Mouse (Mus musculus) heart, embryonic 16.5 days (tissue): ENCODE data around the gene Pkn3. TPM values are rescaled to one million over a fixed set of nuclear protein-coding genes. Genes with fewer than 3 reads are reported as not detected.
A peak's percentile ranks its signal among the peaks of the same experiment; 100 is the strongest.

Experiments
- ATAC-seq: fragments of 200-750 bp; cut with Nextera tagmentation; replicated peaks from 2 replicates; pipeline ENCODE4 v1.8.0; 2017; ENCODE audit warnings: moderate number of reproducible peaks; ENCODE audit not compliant: insufficient read depth, low FRiP score; ENCODE audit errors: extremely low read depth
- H3K27ac ChIP-seq: fragments of 300-500 bp; sonication (generic); 2 replicates; pipeline ENCODE4 v1.5.1; 2014; ENCODE audit warnings: mild to moderate bottlenecking, low read length, control low read depth, moderate library complexity
- H3K27me3 ChIP-seq: fragments of 300-500 bp; sonication (generic); 2 replicates; pipeline ENCODE4 v1.6.1; 2014; ENCODE audit warnings: low read length, mixed read lengths; ENCODE audit not compliant: control insufficient read depth, insufficient read depth
- H3K36me3 ChIP-seq: fragments of 300-500 bp; sonication (generic); 2 replicates; pipeline ENCODE4 v1.6.1; 2014; ENCODE audit not compliant: control insufficient read depth, insufficient read depth
- H3K4me1 ChIP-seq: fragments of 300-500 bp; sonication (generic); 2 replicates; pipeline ENCODE4 v1.6.1; 2014; ENCODE audit warnings: low read length, mixed read lengths; ENCODE audit not compliant: control insufficient read depth, insufficient read depth
- H3K4me2 ChIP-seq: fragments of 300-500 bp; sonication (generic); 2 replicates; pipeline ENCODE4 v1.6.1; 2014; ENCODE audit warnings: low read depth, mild to moderate bottlenecking, control low read depth, low read length
- H3K4me3 ChIP-seq: fragments of 300-500 bp; sonication (generic); 2 replicates; pipeline ENCODE4 v1.5.1; 2014; ENCODE audit warnings: mild to moderate bottlenecking, control low read depth, low read length
- H3K9ac ChIP-seq: fragments of 300-500 bp; sonication (generic); 2 replicates; pipeline ENCODE4 v1.6.1; 2014; ENCODE audit warnings: low read length, control low read depth
- H3K9me3 ChIP-seq: fragments of 300-500 bp; sonication (generic); replicated peaks from 2 replicates; pipeline ENCODE4 v1.6.1; 2016; ENCODE audit warnings: low read length; ENCODE audit not compliant: control insufficient read depth
- WGBS: fragments of 180-500 bp; shearing (Covaris S2); extraction: QIAGEN DNeasy Blood & Tissue Kit; methylation state at CpG from one replicate; pipeline ENCODE4 v1.1.7; 2014; 5-methylcytosine and 5-hydroxymethylcytosine counted together
- polyA plus RNA-seq: library from polyadenylated mRNA; unstranded; fragments of >200 nt; fragmentation: Nextera tagmentation; extraction: Ambion mirVana; gene quantifications from 2 replicates; pipeline ENCODE4 v1.2.1, GENCODE M21; 2015

Pkn3 gene
- polyA plus RNA-seq, result 9.4 and 11.7 TPM in 2 replicates

DNA sequence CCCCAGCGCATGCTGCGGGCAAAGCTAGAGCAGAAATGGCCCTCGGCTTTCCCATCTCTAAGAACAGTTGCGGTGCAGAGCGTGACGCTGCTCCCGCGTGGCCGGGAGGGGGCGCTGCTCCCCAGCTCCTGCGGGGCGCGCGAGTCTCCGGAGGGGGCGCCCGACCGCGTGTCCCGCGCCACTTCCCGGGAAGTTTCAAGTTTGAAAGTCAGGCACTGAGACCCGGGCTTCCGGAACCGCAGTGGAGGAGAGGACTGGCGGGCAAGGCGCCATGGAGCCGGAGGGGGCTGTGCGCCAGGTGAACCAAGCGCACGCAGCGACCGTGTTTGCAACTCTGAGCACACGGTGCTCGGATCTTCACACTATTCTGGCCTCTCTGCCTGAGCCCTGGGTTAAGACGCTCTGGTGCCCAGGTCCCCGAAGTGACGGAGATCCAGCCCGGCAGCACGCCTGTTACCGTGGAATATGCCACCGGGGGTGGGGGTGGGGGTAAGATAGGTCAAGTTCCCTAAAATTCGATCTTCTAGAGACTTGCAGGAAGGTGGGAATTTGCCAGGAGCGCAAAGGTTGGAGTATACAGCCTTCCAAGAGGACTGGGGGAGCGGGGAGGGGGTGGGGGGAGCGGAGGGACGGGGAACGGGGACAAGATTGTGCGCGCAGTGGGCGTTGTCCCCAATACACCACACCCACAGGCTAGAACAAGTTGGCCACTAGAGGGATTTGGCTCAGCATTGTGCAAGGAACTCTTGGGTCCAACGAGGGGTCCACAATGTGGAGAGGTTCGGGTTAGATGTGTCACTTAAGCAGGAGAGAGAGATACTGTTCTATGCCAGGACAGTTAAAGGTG lies at the start of gene Pkn3:
TSS of gene Pkn3 (plus strand) at position 183 of the 847 bp plus-strand sequence.
- Histone ChIP-seq H3K4me1 (peaks cover 8% of the 10 kb centered on the region), H3K36me3 (peaks cover 3% of the 10 kb centered on the region), H3K4me2 (peak within 1 kb of the TSS; percentile 99), H3K4me3 (peak within 1 kb of the TSS; percentile 69), H3K27me3 (no peaks in the 10 kb centered on the region), H3K9ac (peak within 1 kb of the TSS; percentile 77), H3K27ac (peak within 1 kb of the TSS; percentile 85), H3K9me3 (no peaks in the 10 kb centered on the region)
- under 1% methylated on average over 53 of the region's 53 CpGs for WGBS
- peak; percentile 68 for ATAC-seq

DNA sequence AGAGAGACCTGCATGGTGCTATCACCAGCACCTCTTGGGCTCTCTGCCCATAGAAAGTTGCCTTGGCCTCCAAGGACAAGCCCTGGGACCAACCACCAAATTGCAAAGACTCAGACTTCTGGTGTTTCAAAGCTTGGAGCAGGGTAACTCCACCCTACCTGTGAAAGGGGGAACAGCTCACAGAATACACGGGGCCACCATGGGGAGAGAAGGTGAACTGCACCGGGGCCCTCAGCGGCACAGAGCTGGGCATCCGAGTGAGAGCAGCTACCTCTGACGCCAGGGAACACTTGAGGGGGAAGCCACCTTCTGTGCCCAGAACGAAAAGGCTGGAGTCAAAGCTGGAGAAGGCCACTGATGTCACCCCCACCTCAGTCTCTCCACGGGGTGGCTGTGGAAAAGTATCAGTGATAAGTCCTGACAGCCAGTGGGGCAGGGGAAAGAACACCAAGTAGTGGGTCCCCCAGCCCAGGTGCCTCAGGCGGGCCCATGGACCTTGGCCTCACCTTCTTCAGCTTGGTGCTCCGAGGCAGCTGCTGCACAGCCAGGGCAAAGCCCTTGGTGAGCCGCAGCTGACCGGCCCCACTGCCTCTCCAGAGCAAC lies 45.1 kb upstream of the Pkn3 start:
- Histone ChIP-seq H3K27ac (no peak overlapping the region), H3K36me3 (peaks cover 48% of the 10 kb centered on the region), H3K4me1 (no peaks in the 10 kb centered on the region), H3K9ac (no peak overlapping the region), H3K27me3 (no peaks in the 10 kb centered on the region), H3K4me3 (no peak overlapping the region), H3K9me3 (no peaks in the 10 kb centered on the region), H3K4me2 (no peak overlapping the region)
- ATAC-seq, result no peak
- 59% methylated on average over 11 of the region's 11 CpGs for WGBS

- H3K9ac ChIP-seq, result no peak overlapping the region
- no peak for ATAC-seq
- H3K4me2 ChIP-seq, result no peak overlapping the region
- H3K27me3 ChIP-seq, result no peaks in the 10 kb centered on the region
- no peaks in the 10 kb centered on the region for H3K9me3 ChIP-seq
- H3K36me3 ChIP-seq, result peaks cover 43% of the 10 kb centered on the region
- H3K4me3 ChIP-seq, result no peak overlapping the region
- no peak overlapping the region for H3K27ac ChIP-seq
- 75% methylated on average over 6 of the region's 6 CpGs for WGBS
- no peaks in the 10 kb centered on the region for H3K4me1 ChIP-seq
Measured at GRCm38 (mm10) chr2:30032957-30033356, 44.5 kb upstream of the Pkn3 start.

- WGBS, result 74% methylated on average over 2 of the region's 2 CpGs
- no peak overlapping the region for H3K4me2 ChIP-seq
- no peak overlapping the region for H3K4me3 ChIP-seq
- H3K4me1 ChIP-seq, result no peaks in the 10 kb centered on the region
- no peak overlapping the region for H3K9ac ChIP-seq
- H3K36me3 ChIP-seq, result no peaks in the 10 kb centered on the region
- no peaks in the 10 kb centered on the region for H3K9me3 ChIP-seq
- ATAC-seq, result no peak
- H3K27me3 ChIP-seq, result no peaks in the 10 kb centered on the region
- no peak overlapping the region for H3K27ac ChIP-seq
Measured at GRCm38 (mm10) chr2:30037762-30038161, 39.7 kb upstream of the Pkn3 start.

GRCm38 (mm10) chr2:30038370-30038769 lies 39.1 kb upstream of the Pkn3 start:
- no peak overlapping the region for H3K4me3 ChIP-seq
- H3K4me2 ChIP-seq, result no peak overlapping the region
- H3K9me3 ChIP-seq, result no peaks in the 10 kb centered on the region
- no peaks in the 10 kb centered on the region for H3K27me3 ChIP-seq
- H3K27ac ChIP-seq, result no peak overlapping the region
- ATAC-seq, result no peak
- no peak overlapping the region for H3K9ac ChIP-seq
- H3K4me1 ChIP-seq, result no peaks in the 10 kb centered on the region
- 92% methylated on average over 10 of the region's 10 CpGs for WGBS
- H3K36me3 ChIP-seq, result no peaks in the 10 kb centered on the region

- Histone ChIP-seq H3K4me2 (no peak overlapping the region), H3K9me3 (no peaks in the 10 kb centered on the region), H3K4me3 (no peak overlapping the region), H3K36me3 (no peaks in the 10 kb centered on the region), H3K27me3 (no peaks in the 10 kb centered on the region), H3K9ac (no peak overlapping the region), H3K27ac (no peak overlapping the region), H3K4me1 (no peaks in the 10 kb centered on the region)
- no peak for ATAC-seq
Measured at GRCm38 (mm10) chr2:30039687-30040086, 37.8 kb upstream of the Pkn3 start.

DNA sequence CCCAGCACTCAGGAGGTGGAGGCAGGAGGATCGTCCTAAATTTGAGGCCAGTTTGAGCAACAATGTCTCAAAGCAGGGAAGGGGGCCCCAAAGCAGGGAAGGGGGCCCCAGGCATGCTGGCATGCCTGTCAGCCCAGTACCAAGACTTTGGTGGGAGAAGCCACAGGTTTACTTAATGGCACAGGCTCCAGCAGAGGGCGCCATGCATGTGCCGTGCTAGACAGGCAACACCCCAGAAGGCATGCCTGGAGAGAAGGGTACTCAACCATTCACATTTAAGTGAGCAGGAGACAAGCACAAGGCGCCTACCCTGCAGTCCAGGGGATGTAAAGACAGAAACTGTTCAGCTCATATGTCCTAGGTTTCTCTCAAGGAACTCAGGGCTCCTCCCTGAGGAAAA lies 35.0 kb upstream of the Pkn3 start:
- H3K4me1 ChIP-seq, result no peaks in the 10 kb centered on the region
- ATAC-seq, result no peak; the same call in 1 of the 2 replicates
- H3K9ac ChIP-seq, result no peak overlapping the region
- no peak overlapping the region for H3K27ac ChIP-seq
- no peaks in the 10 kb centered on the region for H3K9me3 ChIP-seq
- no peak overlapping the region for H3K4me2 ChIP-seq
- H3K27me3 ChIP-seq, result no peaks in the 10 kb centered on the region
- H3K4me3 ChIP-seq, result no peak overlapping the region
- 7% methylated on average over 4 of the region's 4 CpGs for WGBS
- no peaks in the 10 kb centered on the region for H3K36me3 ChIP-seq

GRCm38 (mm10) chr2:30044550-30044949 lies 32.9 kb upstream of the Pkn3 start:
- peaks cover 4% of the 10 kb centered on the region; the same call in 1 of the 2 replicates for H3K4me1 ChIP-seq
- H3K9me3 ChIP-seq, result no peaks in the 10 kb centered on the region
- no peak overlapping the region for H3K27ac ChIP-seq
- H3K27me3 ChIP-seq, result no peaks in the 10 kb centered on the region
- WGBS, result 83% methylated on average over 5 of the region's 5 CpGs
- ATAC-seq, result no peak
- H3K4me2 ChIP-seq, result no peak overlapping the region
- no peak overlapping the region for H3K9ac ChIP-seq
- no peak overlapping the region for H3K4me3 ChIP-seq
- H3K36me3 ChIP-seq, result no peaks in the 10 kb centered on the region

DNA sequence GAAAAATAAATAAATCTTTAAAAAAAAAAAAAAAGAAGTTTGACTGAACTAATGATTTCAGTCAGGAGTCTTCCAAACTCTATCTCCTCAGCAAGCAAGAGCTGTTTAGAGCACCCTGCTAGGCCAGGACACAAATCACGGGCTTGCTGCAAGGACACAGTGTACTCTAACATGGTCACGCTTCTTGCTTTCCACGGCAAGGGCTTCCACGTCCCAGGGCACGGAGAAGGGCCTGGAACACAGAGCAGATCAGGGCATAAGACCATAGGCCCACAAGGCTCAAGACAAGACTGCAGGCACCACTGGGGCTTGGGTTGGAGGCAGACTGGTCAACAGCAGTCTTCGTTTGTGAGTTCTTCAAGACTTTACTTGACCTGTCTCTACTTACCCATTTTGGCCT lies 30.4 kb upstream of the Pkn3 start:
- Histone ChIP-seq H3K4me3 (no peak overlapping the region), H3K4me1 (peaks cover 4% of the 10 kb centered on the region; the same call in 1 of the 2 replicates), H3K36me3 (no peaks in the 10 kb centered on the region), H3K9ac (no peak overlapping the region), H3K9me3 (no peaks in the 10 kb centered on the region), H3K27ac (no peak overlapping the region), H3K27me3 (no peaks in the 10 kb centered on the region), H3K4me2 (no peak overlapping the region)
- ATAC-seq, result no peak
- WGBS, result 97% methylated on average over 6 of the region's 6 CpGs
